Mouse (Mus musculus): ENCODE results near the gene Ptgfrn. TPM values are rescaled to one million over a fixed set of nuclear protein-coding genes. Genes with fewer than 3 reads are reported as not detected.

The Ptgfrn gene
- polyA plus RNA-seq, 1 experiment from 2014 or later: 4.8 TPM

DNA sequence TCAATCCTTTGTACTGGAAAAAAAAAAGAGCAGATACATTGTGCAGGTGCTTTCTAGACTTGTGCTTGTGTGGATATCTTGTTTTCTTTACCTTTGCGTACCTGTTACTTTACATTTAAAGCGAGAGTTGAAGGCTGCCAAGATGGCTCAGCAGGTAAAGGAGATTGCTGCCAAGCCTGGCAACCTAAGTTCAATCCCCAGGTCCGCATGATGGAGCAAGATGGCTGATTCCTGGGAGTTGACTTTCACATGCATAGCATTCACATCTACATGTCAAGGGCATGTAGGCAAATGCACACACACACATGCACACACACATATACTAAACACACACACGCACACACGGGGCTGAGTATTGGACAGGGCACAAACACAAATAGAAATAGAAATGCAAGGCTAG lies 14.6 kb upstream of the Ptgfrn start:
- 92% methylated on average over 5 of the region's 5 CpGs for WGBS
- Histone ChIP-seq H3K9ac (ENCODE audit: low read length) (no peak overlapping the region), H3K9me3 (ENCODE audit: control insufficient read depth, low read length) (no peaks in the 10 kb centered on the region), H3K4me3 (ENCODE audit: low read length) (no peak overlapping the region), H3K36me3 (ENCODE audit: control insufficient read depth, insufficient read depth, low read length) (no peaks in the 10 kb centered on the region), H3K27me3 (ENCODE audit: control insufficient read depth, insufficient read depth, low read depth, low read length) (no peaks in the 10 kb centered on the region), H3K4me2 (ENCODE audit: low read depth, low read length) (no peak overlapping the region), H3K4me1 (replicated peaks; ENCODE audit: control insufficient read depth, insufficient read depth, low read length) (no peaks in the 10 kb centered on the region), H3K27ac (ENCODE audit: low read length) (no peak overlapping the region)
- no peak for ATAC-seq (ENCODE audit: low read depth)

DNA sequence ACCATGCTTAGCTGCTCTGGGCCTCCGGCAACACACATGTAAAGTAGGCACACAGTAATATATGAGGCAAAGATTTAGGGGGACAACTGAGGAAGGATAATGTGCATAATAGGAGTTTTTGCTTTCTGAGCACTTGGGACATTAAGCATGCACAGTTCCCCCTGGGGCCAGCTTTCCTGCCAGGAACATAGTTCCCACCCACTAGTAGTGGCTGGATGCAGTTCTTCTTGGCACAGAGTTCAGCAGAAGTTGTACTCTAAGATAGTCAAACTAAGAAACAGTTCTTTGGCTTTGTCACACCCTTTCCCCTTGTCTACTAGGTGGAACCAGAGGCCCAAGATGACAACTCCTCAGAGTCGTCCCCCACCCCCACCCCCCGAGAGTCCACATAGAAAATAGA lies 12.4 kb upstream of the Ptgfrn start:
- H3K9ac ChIP-seq (ENCODE audit: low read length): no peak overlapping the region
- ATAC-seq (ENCODE audit: low read depth): no peak
- H3K36me3 ChIP-seq (ENCODE audit: control insufficient read depth, insufficient read depth, low read length): no peaks in the 10 kb centered on the region
- H3K9me3 ChIP-seq (ENCODE audit: control insufficient read depth, low read length): no peaks in the 10 kb centered on the region
- H3K27me3 ChIP-seq (ENCODE audit: control insufficient read depth, insufficient read depth, low read depth, low read length): no peaks in the 10 kb centered on the region
- H3K4me3 ChIP-seq (ENCODE audit: low read length): no peak overlapping the region
- H3K4me2 ChIP-seq (ENCODE audit: low read depth, low read length): no peak overlapping the region
- H3K27ac ChIP-seq (ENCODE audit: low read length): no peak overlapping the region
- 81% methylated on average over 3 of the region's 3 CpGs for whole genome bisulfite sequencing
- H3K4me1 ChIP-seq (replicated peaks; ENCODE audit: control insufficient read depth, insufficient read depth, low read length): no peaks in the 10 kb centered on the region; the same call in none of the 2 replicates

DNA sequence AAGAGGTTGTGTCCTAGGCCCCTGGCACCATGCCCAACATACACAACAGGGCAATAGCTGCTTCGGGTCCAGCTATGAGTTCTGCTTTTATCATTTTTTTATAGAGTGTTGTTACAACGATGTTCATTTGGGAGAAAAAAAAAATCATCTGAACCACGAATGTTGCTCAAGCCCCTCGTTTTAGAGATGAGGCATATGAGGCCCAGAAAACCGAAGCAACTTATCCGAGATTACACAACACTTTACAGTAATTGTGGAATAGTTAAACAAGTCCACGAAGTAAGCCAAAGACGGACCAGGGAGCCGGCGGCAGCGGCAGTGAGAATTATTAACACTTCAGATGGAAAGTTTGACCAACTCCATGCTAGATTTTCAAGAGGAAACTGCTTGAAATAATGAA lies 7.7 kb upstream of the Ptgfrn start:
- 49% methylated on average over 11 of the region's 11 CpGs for WGBS
- Histone ChIP-seq H3K4me1 (replicated peaks; ENCODE audit: control insufficient read depth, insufficient read depth, low read length) (peaks cover 4% of the 10 kb centered on the region), H3K4me3 (ENCODE audit: low read length) (no peak overlapping the region), H3K36me3 (ENCODE audit: control insufficient read depth, insufficient read depth, low read length) (no peaks in the 10 kb centered on the region), H3K27ac (ENCODE audit: low read length) (peak overlapping the region; percentile 88), H3K4me2 (ENCODE audit: low read depth, low read length) (no peak overlapping the region), H3K9me3 (ENCODE audit: control insufficient read depth, low read length) (no peaks in the 10 kb centered on the region), H3K9ac (ENCODE audit: low read length) (no peak overlapping the region), H3K27me3 (ENCODE audit: control insufficient read depth, insufficient read depth, low read depth, low read length) (no peaks in the 10 kb centered on the region)
- ATAC-seq (ENCODE audit: low read depth): no peak; the same call in 1 of the 2 replicates

- Histone ChIP-seq H3K9ac (ENCODE audit: low read length) (no peak overlapping the region), H3K36me3 (ENCODE audit: control insufficient read depth, insufficient read depth, low read length) (no peaks in the 10 kb centered on the region), H3K4me1 (replicated peaks; ENCODE audit: control insufficient read depth, insufficient read depth, low read length) (peaks cover 4% of the 10 kb centered on the region), H3K27ac (ENCODE audit: low read length) (peak overlapping the region; percentile 88), H3K4me2 (ENCODE audit: low read depth, low read length) (no peak overlapping the region), H3K4me3 (ENCODE audit: low read length) (no peak overlapping the region), H3K27me3 (ENCODE audit: control insufficient read depth, insufficient read depth, low read depth, low read length) (no peaks in the 10 kb centered on the region), H3K9me3 (ENCODE audit: control insufficient read depth, low read length) (no peaks in the 10 kb centered on the region)
- WGBS: 53% methylated on average over 8 of the region's 8 CpGs
- ATAC-seq (ENCODE audit: low read depth): no peak; the same call in none of the 2 replicates
Observed at GRCm38 (mm10) chr3:101117386-101117749, 7.3 kb upstream of the Ptgfrn start.

- Histone ChIP-seq H3K4me3 (ENCODE audit: low read length) (no peak overlapping the region), H3K36me3 (ENCODE audit: control insufficient read depth, insufficient read depth, low read length) (no peaks in the 10 kb centered on the region), H3K9me3 (ENCODE audit: control insufficient read depth, low read length) (no peaks in the 10 kb centered on the region), H3K27ac (ENCODE audit: low read length) (peak overlapping the region; percentile 88), H3K4me2 (ENCODE audit: low read depth, low read length) (peak overlapping the region; percentile 43), H3K4me1 (replicated peaks; ENCODE audit: control insufficient read depth, insufficient read depth, low read length) (peaks cover 10% of the 10 kb centered on the region), H3K9ac (ENCODE audit: low read length) (peak overlapping the region; percentile 40; the same call in 1 of the 2 replicates), H3K27me3 (ENCODE audit: control insufficient read depth, insufficient read depth, low read depth, low read length) (no peaks in the 10 kb centered on the region)
- WGBS: 36% methylated on average over 25 of the region's 25 CpGs
- peak; percentile 93 for ATAC-seq (ENCODE audit: low read depth)
Observed at GRCm38 (mm10) chr3:101116431-101117385, 6.6 kb upstream of the Ptgfrn start.

DNA sequence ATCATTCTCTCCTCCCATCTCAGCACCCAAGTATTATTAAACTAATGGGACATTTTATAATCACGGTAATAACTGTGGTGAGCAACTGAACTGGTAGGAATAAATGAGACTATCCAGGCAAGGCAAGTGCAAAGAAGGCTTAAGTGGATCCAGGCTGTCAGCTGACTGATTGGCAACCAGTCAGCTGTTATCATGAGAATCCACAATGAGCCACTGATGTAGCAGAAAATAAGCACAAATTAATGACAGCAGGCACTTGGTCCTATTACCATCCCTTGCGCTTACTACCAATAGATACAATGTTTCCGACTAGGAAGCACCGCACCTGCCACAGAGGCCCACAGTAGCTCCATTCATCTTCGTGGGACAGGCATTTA lies 2.4 kb upstream of the Ptgfrn start:
- Histone ChIP-seq H3K27me3 (ENCODE audit: control insufficient read depth, insufficient read depth, low read depth, low read length) (no peaks in the 10 kb centered on the region), H3K4me3 (ENCODE audit: low read length) (no peak overlapping the region), H3K9me3 (ENCODE audit: control insufficient read depth, low read length) (no peaks in the 10 kb centered on the region), H3K36me3 (ENCODE audit: control insufficient read depth, insufficient read depth, low read length) (no peaks in the 10 kb centered on the region), H3K4me1 (replicated peaks; ENCODE audit: control insufficient read depth, insufficient read depth, low read length) (peaks cover 31% of the 10 kb centered on the region), H3K9ac (ENCODE audit: low read length) (no peak overlapping the region), H3K4me2 (ENCODE audit: low read depth, low read length) (no peak overlapping the region), H3K27ac (ENCODE audit: low read length) (no peak overlapping the region)
- whole genome bisulfite sequencing: 88% methylated on average over 5 of the region's 5 CpGs
- ATAC-seq (ENCODE audit: low read depth): no peak

DNA sequence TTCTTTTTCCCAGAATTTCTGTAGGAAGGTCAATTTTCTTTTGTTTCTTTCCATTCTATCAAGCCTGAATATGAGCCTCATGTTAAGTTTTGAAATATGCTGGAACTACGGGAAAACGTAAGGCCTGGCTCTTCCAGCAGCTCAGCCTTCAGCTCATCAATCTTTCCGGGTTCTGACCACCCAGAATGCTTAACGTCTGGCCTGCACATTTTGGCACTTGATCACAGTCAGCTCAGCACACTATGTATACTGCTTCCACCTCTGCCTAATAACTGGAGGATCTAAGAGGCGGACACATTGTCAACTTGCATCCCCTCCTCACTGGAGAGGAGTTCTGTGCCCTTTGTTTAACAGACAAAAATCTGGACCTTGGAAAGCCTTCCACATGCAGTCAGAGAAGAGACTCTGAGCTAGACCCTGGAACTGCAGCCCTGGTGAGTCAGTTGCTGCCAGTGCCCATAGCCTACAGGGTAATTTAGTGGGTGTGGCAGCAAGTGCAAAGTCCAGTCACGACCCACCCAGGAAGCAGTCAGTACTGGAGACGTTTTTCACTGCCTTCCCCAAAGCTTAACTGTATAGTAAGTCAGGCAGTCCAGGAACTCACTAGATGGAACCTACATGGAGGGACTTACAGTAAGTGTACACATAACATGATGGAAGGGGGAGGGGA lies 1.9 kb upstream of the Ptgfrn start:
- Histone ChIP-seq H3K36me3 (ENCODE audit: control insufficient read depth, insufficient read depth, low read length) (no peaks in the 10 kb centered on the region), H3K4me1 (replicated peaks; ENCODE audit: control insufficient read depth, insufficient read depth, low read length) (peaks cover 33% of the 10 kb centered on the region), H3K4me3 (ENCODE audit: low read length) (no peak overlapping the region), H3K27ac (ENCODE audit: low read length) (no peak overlapping the region), H3K9me3 (ENCODE audit: control insufficient read depth, low read length) (no peaks in the 10 kb centered on the region), H3K9ac (ENCODE audit: low read length) (no peak overlapping the region), H3K27me3 (ENCODE audit: control insufficient read depth, insufficient read depth, low read depth, low read length) (no peaks in the 10 kb centered on the region), H3K4me2 (ENCODE audit: low read depth, low read length) (no peak overlapping the region)
- WGBS: 23% methylated on average over 7 of the region's 7 CpGs
- no peak for ATAC-seq (ENCODE audit: low read depth)

DNA sequence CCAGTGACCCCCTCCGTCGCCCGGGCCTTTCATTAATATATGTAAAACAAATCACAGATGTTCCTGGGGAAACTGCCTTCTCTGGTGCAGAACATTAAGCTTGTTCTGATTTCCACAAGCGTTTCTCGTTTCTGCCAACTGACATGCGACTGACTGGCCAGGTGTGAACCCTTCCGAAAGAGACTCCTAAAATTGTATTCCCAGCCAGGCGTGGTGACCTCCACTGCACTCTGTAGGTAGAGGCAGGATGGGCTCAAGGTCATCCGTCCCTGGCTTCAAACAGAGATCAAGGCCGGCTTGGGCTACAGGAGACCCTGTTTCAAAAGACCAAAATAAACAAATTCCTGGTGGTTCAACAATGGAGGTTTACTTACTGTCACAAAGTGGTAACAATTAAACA lies 1.2 kb upstream of the Ptgfrn start:
- Histone ChIP-seq H3K4me3 (ENCODE audit: low read length) (no peak overlapping the region), H3K9ac (ENCODE audit: low read length) (no peak overlapping the region), H3K4me1 (replicated peaks; ENCODE audit: control insufficient read depth, insufficient read depth, low read length) (peaks cover 29% of the 10 kb centered on the region), H3K9me3 (ENCODE audit: control insufficient read depth, low read length) (no peaks in the 10 kb centered on the region), H3K4me2 (ENCODE audit: low read depth, low read length) (no peak overlapping the region), H3K27me3 (ENCODE audit: control insufficient read depth, insufficient read depth, low read depth, low read length) (no peaks in the 10 kb centered on the region), H3K27ac (ENCODE audit: low read length) (no peak overlapping the region), H3K36me3 (ENCODE audit: control insufficient read depth, insufficient read depth, low read length) (no peaks in the 10 kb centered on the region)
- WGBS: 58% methylated on average over 10 of the region's 10 CpGs
- ATAC-seq (ENCODE audit: low read depth): no peak

- Histone ChIP-seq H3K27me3 (ENCODE audit: control insufficient read depth, insufficient read depth, low read depth, low read length) (no peaks in the 10 kb centered on the region), H3K36me3 (ENCODE audit: control insufficient read depth, insufficient read depth, low read length) (no peaks in the 10 kb centered on the region), H3K4me2 (ENCODE audit: low read depth, low read length) (peak overlapping the region; percentile 89), H3K9ac (ENCODE audit: low read length) (peak overlapping the region; percentile 88), H3K4me3 (ENCODE audit: low read length) (peak overlapping the region; percentile 77), H3K27ac (ENCODE audit: low read length) (peak overlapping the region; percentile 86), H3K9me3 (ENCODE audit: control insufficient read depth, low read length) (no peaks in the 10 kb centered on the region), H3K4me1 (replicated peaks; ENCODE audit: control insufficient read depth, insufficient read depth, low read length) (peaks cover 29% of the 10 kb centered on the region)
- peak; percentile 10 for ATAC-seq (ENCODE audit: low read depth)
Observed at GRCm38 (mm10) chr3:101110838-101111103, 693 bp upstream of the Ptgfrn start.

Measured in lung, embryonic 16.5 days (tissue).